Mouse (Mus musculus) testis, adult 2 months (tissue): ENCODE data around the gene Tango2.

Experiments
- CTCF ChIP-seq: fragments of 200-500 bp; IDR thresholded peaks from 2 replicates; pipeline ENCODE4 v1.5.1; 2012; ENCODE audit warnings: low read depth, mild to moderate bottlenecking, inconsistent platforms, low read length, moderate library complexity; ENCODE audit not compliant: control insufficient read depth, insufficient read depth, insufficient replicate concordance
- POLR2A ChIP-seq: fragments of 200-500 bp; IDR thresholded peaks from 2 replicates; pipeline ENCODE4 v1.6.1; 2012; ENCODE audit warnings: low read depth, mild to moderate bottlenecking, inconsistent platforms, low read length, moderate library complexity; ENCODE audit not compliant: control insufficient read depth

DNA sequence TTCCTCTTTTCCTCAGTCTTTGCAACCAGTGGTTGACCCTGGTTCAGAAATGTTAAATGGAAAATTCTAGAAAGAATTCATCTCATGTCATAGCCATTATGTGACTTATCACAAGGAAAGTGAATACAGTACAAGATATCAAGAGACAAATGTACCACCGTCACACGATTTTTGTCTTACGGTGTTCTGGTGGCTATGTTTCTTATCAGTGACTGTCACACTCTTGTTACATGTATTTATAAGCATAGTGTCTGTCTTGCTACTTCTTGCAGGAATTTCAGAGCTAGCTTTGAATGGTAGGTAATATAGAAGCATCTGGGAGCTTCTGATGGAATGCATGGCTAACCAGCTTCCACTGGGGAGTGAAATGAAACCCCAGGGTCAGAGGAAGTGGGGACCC lies 22.3 kb upstream of the Tango2 start:
- no peak for TF ChIP-seq CTCF
- TF ChIP-seq POLR2A = no peak
